Mouse (Mus musculus) embryonic fibroblast, embryonic 13.5 days (primary cell): ENCODE measurements around the gene Vil1.

Experiments
- CTCF ChIP-seq: IDR thresholded peaks from 2 replicates; pipeline ENCODE4 v1.5.1; 2011; ENCODE audit warnings: mild to moderate bottlenecking, control low read depth, low read length, moderate library complexity, borderline replicate concordance; ENCODE audit not compliant: insufficient read depth
- POLR2A ChIP-seq: IDR thresholded peaks from 2 replicates; pipeline ENCODE4 v1.6.1; 2011; ENCODE audit warnings: low read depth, mild to moderate bottlenecking, control low read depth, low read length, moderate library complexity

- TF ChIP-seq POLR2A, result no peak
- no peak for TF ChIP-seq CTCF
Measured at GRCm38 (mm10) chr1:74370040-74370439, 39.1 kb upstream of the Vil1 start.
